Mouse (Mus musculus): ENCODE results near the gene Lrrc27.

The Lrrc27 gene

GRCm38 (mm10) chr7:139212754-139213745 lies at the start of gene Lrrc27, which contains the start of gene Stk32c:
Gene Lrrc27 (plus strand): TSS chr7:139212988.
Gene Stk32c (minus strand): TSS chr7:139213307.
- in situ Hi-C loops (cut with MboI, MseI), result no loop called here

GRCm38 (mm10) chr7:139164410-139164809 lies 48.4 kb upstream of the Lrrc27 start:
- in situ Hi-C loops (cut with MboI, MseI), result no loop called here

GRCm38 (mm10) chr7:139169143-139169542 lies 43.6 kb upstream of the Lrrc27 start:
- in situ Hi-C loops (cut with MboI, MseI), result no loop called here

DNA sequence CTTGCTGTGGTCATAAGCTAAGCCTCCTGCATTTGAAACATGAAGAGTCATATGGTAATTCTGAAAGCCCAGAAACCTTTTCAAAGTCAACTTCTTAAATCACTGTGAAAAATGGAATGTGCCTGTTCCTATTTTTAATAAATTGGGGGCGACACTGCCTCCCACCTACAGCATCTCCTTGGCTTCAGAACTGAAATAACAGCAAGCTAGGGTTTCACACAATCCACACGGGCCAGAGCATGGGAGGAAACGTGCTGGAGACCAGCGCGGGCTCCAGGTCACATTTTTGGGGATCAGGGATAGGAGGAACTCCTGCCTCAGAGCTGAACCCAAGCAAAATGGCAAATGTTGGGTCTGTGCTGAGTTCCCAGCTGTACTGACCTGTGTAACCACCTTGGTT lies 33.5 kb upstream of the Lrrc27 start:
- in situ Hi-C loops (cut with MboI, MseI), result loop anchor here (5.0 kb wide), 1 partner anchor 42 kb away; no protein-coding TSS in a partner anchor

GRCm38 (mm10) chr7:139180058-139180457 lies 32.7 kb upstream of the Lrrc27 start:
- in situ Hi-C loops (cut with MboI, MseI), result no loop called here

- in situ Hi-C loops (cut with MboI, MseI), result no loop called here
Observed at GRCm38 (mm10) chr7:139184396-139184795, 28.4 kb upstream of the Lrrc27 start.

- in situ Hi-C loops (cut with MboI, MseI), result no loop called here
Observed at GRCm38 (mm10) chr7:139184846-139185245, 27.9 kb upstream of the Lrrc27 start.

GRCm38 (mm10) chr7:139185971-139186370 lies 26.8 kb upstream of the Lrrc27 start:
- in situ Hi-C loops (cut with MboI, MseI), result no loop called here

GRCm38 (mm10) chr7:139186436-139186835 lies 26.4 kb upstream of the Lrrc27 start:
- in situ Hi-C loops (cut with MboI, MseI), result no loop called here

- in situ Hi-C loops (cut with MboI, MseI), result no loop called here
Observed at GRCm38 (mm10) chr7:139187277-139187676, 25.5 kb upstream of the Lrrc27 start.

- in situ Hi-C loops (cut with MboI, MseI), result no loop called here
Observed at GRCm38 (mm10) chr7:139187771-139188633, 24.8 kb upstream of the Lrrc27 start.

DNA sequence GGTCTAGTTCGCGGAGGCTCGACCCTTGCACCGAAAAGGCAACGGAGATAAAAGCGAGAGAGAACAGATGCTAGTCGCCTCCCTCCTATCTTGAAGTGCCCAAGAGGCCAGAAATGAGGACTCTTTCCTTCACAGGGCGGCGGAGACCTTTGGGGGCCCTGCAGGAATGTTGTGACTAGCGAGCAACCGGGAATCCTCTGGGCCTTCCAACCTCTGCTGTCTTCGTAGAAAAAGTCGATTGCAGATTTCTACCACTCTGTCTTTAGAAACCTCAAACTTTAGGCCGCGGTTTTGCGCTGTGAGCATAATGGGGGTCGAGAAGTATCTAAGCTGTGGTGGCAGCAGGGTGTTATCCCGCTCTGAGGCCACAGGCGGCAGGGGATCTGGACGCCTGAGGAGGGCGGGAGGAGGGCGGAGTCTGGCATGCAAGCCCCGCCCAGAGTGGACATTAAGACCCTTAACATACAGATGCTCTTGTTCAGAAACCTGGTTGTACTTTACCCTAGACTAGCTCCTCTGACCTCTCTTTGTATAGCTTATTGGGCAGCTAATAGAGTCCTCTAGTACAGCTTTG lies 24.1 kb upstream of the Lrrc27 start:
- in situ Hi-C loops (cut with MboI, MseI), result no loop called here

- in situ Hi-C loops (cut with MboI, MseI), result no loop called here
Observed at GRCm38 (mm10) chr7:139190616-139191015, 22.2 kb upstream of the Lrrc27 start.

DNA sequence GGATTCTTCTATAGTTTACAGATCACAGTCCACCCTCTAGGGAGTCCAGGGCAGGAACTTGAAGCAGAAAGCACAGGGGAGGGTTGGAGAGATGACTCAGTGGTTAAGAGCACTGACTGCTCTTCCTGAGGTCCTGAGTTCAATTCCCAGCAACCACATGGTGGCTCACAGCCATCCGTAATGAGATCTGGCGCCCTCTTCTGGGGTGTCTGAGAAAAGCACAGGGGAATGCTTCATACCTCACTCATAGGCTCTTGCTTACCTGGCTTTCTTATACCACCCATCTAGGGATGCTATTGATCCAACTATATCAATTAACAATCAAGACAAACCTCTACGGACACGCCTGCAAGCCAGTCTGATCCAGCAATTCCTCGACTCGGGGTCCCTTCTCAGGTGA lies 21.2 kb upstream of the Lrrc27 start:
- in situ Hi-C loops (cut with MboI, MseI), result no loop called here

DNA sequence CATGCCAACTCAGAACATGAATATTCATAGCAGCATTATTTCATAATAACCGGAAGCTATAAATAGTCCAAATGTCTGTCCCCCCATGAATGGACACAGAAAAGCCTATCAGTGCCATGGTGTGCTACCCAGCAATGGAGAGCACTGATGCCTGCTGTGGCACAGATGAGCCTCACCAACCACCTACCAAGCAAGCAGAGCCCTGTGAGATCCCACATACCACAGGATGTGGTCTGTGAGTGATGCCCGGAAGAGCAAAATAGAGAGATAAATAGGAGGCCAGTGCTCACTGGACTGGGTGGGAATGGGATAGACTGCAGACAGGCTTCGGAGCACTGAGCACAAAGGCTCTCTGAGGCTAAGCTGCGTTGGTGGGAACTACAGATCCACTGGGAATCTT lies 15.8 kb upstream of the Lrrc27 start:
- in situ Hi-C loops (cut with MboI, MseI), result no loop called here

GRCm38 (mm10) chr7:139200108-139200507 lies 12.7 kb upstream of the Lrrc27 start:
- in situ Hi-C loops (cut with MboI, MseI), result no loop called here

DNA sequence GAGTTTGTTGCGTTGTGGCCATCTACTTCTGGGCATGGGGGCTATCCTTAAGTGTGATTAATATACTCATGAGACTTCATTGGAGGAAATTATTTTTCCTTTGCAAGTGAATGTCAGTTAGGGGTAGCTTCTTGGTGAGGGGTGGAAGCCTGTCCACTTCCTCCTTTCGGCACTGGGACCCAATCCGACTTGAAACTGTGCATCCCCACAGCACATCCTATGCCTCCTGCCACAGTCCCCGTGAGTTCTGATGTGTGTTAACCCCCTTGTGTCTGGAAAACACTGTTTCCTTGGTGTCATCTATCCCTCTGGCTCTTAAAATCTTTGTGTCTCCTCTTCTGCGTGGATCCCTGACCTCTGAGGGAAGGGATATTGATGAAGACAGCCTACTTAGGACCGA lies 11.6 kb upstream of the Lrrc27 start:
- in situ Hi-C loops (cut with MboI, MseI), result no loop called here

- in situ Hi-C loops (cut with MboI, MseI), result loop anchor here (5.0 kb wide), 1 partner anchor 86 kb away; no protein-coding TSS in a partner anchor
Observed at GRCm38 (mm10) chr7:139208023-139208772, 4.6 kb upstream of the Lrrc27 start.

- in situ Hi-C loops (cut with MboI, MseI), result loop anchor here (5.0 kb wide), 1 partner anchor 86 kb away; no protein-coding TSS in a partner anchor
Observed at GRCm38 (mm10) chr7:139208773-139209095, 4.1 kb upstream of the Lrrc27 start.

- in situ Hi-C loops (cut with MboI, MseI), result no loop called here
Observed at GRCm38 (mm10) chr7:139211761-139212160, 1.0 kb upstream of the Lrrc27 start.

GRCm38 (mm10) chr7:139213751-139214150 lies 963 bp downstream of the Lrrc27 start:
- in situ Hi-C loops (cut with MboI, MseI), result no loop called here
